Mouse (Mus musculus): ENCODE results near the gene Astn1. TPM values are rescaled to one million over a fixed set of nuclear protein-coding genes. Genes with fewer than 3 reads are reported as not detected.

The Astn1 gene
- total RNA-seq, 2 experiments from 2014 or later, result 195 to 199 TPM

DNA sequence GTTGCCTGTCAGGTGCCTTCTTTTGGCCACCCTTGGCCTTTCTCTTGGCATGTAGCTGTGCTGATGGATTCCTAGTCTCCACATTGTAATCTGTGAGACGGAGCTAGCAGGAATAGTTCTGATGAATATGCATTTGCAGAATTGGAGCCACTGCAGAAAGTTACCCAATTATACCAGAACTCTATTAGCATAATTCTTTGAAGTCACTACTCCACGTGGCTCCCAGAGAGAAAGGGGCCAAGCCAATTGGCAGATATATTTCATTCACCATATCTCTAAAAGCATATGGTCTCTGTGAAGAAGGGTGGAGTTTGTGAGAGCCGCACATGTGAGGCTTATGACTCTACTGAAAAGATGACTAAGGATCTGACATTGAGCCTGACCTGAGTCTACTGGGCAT is 226.8 kb downstream of the Astn1 start:
- peak in 1 of 2 experiments; percentile 5 for DNase-seq (ENCODE audit: extremely low spot score in 1 of 2, low spot score in 2 of 2)
- intact Hi-C loops (cut with DNase I), result no loop called here

DNA sequence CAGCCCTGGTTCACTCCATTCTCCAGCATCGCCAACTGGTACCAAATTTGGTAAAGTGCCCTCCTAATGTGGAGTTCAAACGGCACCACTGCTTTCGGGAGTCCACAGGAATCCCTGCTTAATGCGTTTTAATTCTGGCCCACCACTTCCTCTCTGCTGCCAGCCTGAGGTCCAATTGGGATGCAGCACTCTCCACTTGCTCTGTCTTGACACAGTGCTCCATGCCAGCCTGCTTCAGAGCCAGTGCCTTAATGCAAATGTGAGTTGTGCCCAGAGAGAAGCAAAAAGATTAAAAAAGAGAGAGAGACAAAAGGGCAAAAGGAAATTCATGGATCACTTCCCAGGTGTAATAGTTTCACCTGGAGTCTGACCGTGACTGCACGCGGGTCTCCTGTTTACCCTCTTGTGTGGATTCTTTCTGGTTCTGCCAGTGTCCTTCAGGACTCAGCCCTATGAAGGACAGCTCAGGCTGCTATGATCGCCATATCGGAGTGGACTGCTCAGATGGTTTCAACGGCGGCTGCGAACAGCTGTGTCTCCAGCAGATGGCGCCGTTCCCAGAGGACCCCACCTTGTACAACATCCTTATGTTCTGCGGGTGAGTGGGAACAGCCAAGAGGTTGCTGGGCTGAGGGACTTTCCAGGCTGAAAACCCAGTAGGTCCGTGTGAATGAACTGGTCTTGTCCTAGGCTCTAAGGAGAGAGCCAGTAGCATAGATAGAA is 234.8 kb downstream of the Astn1 start:
- DNase-seq (ENCODE audit: extremely low spot score in 1 of 2, low spot score in 2 of 2), result peak; percentile 24 to 60
- intact Hi-C loops (cut with DNase I), result no loop called here

DNA sequence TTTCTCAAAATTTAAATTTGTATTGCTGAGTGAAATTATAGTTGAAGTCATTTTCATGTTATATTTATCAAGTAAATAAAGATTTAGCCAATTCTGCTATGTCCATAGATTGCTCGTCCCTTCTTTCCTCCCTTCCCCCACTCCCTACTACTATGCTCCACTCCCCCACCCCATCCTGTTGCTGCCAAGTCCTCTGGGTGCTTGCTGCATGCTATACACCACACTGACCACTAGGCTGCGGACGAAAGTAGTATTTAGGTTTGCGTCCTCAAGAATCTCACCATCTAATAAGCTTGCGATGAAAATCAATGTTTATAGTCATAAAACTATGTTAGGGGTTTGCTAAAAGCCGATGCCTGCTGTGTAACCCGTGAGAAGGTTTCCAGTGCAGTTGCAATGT is 235.9 kb downstream of the Astn1 start:
- DNase-seq (ENCODE audit: extremely low spot score in 1 of 2, low spot score in 2 of 2), result no peak
- intact Hi-C loops (cut with DNase I), result no loop called here

DNA sequence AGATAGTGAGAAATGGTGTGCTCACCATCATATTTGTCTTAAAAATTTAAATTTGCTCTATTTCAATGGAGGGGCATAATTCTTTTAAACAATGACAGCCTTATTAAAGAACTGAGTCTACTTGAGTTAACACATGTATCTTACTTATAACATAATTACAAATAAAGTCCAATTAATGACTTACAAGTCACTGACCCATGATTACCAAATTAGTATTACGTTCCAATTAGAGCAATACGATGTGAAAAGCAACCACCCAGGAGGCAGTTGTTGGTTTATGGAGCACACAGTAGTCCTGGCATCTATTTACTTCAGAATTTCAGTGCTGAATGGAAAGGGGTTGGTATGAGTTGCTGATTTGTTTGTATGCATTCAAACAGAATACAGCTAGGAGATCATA is 237.4 kb downstream of the Astn1 start:
- intact Hi-C loops (cut with DNase I), result no loop called here
- DNase-seq (ENCODE audit: extremely low spot score in 1 of 2, low spot score in 2 of 2), result no peak

DNA sequence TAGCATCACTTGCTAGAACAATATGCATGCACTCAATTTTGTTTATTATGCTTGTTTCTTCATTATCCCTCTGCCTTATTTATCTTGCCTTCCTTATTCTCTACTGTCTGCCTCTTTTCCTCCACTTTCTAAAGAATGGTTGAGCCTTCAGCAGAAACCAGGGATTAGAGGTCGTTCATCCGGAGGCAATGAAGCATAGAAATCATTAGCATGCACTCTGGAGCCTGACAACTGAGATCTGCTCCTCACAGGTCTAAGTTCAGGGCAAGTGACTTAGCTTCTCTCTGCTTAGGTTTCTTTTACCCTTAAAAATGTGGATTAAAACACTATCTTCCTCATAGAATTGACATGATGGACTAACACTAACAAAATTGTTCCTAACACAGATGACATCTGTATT is 241.0 kb downstream of the Astn1 start:
- DNase-seq (ENCODE audit: extremely low spot score in 1 of 2, low spot score in 2 of 2), result no peak
- intact Hi-C loops (cut with DNase I), result no loop called here

DNA sequence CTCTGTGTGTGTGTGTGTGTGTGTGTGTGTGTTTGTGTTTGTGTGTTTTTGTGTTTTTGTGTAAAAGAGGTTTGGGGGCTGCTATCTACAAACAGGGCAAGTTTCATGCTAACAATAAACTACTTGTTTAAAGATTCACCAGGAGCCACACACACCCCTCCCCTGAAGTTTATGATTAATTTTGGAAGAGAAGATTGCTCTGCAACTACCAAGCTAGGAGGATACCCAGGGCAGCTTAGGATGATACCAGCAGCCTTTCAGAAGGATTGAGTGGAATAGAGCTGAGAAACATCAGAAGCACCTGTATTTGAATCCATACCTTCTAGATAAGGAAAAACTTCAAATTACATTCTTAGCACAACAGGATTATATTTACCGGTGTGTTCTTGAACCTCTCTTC is 242.1 kb downstream of the Astn1 start:
- intact Hi-C loops (cut with DNase I), result no loop called here
- DNase-seq (ENCODE audit: extremely low spot score in 1 of 2, low spot score in 2 of 2), result no peak

DNA sequence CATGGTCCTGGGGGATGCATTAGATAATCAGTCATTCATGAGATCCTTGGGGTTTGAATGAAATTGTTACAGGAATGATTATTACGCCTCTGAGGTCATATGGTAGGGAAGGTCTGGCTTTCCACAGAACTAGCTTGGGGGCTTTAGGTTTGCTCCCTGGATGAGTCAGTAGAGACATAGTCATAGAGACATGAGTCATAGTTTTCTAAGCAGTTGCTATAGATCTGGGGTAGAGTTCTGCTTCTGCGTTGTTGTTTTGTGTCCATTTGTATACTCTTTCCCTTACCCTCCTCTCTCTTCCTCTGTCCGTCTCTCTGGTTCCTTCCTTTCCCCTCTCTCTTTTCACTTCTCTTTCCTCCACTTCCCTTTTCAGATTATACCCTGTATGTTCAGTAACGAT is 243.5 kb downstream of the Astn1 start:
- no peak for DNase-seq (ENCODE audit: extremely low spot score in 1 of 2, low spot score in 2 of 2)
- intact Hi-C loops (cut with DNase I), result no loop called here

DNA sequence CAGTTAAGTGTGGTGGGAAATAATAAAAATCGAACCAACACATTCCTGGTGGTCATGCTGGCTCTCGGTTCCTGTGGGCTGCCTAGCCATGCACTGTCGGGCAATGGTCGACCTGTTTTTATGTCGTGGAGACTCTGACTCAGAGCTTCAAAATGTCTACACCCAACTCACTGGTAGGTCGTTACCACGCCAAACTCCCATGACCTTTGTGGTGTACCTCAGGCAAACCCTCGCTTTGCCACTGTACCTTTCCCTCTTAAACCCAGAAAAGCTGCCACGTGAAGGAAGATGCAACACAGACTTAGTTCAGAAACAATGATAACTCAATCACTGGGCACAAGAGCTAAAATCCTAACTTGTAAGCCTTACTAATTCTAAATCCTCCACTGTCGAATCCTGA is 244.3 kb downstream of the Astn1 start:
- no peak for DNase-seq (ENCODE audit: extremely low spot score in 1 of 2, low spot score in 2 of 2)
- intact Hi-C loops (cut with DNase I), result no loop called here

DNA sequence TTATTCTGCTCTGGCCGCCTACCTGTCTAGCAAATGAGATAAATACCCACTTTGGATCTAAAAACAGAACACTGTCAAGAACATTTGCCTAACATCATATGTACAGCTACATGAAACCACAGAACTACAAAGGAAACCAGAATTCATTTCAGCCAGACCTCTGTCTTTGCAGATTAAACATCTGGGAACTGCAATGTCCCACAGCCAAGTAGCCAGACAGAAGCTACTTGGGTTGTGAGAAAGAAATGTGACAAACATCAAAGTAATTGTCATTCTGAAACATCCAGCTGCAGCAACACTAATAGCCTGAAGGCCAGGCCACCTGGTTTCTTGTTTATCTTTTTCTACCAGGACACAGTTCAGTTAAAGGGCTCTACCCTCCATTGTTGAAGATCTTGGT is 245.1 kb downstream of the Astn1 start:
- intact Hi-C loops (cut with DNase I), result no loop called here
- no peak for DNase-seq (ENCODE audit: extremely low spot score in 1 of 2, low spot score in 2 of 2)

DNA sequence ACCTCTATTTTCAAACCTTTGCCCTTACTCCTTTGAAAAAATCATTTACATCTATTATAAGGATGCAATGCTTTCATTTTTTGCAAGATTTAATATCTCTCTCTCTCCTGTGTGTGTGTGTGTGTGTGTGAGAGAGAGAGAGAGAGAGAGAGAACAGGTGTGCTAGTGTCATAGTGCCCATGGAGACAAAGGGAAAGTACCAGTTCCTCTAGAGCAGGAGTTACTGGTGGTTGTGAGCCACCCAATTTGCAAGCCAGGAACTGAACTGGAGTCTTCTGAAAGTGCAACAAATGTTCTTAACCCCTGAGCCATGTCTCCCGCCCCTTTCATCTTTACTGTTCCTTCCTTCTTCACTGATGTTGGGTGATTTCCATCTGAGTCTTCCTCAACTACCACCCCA is 253.1 kb downstream of the Astn1 start:
- DNase-seq (ENCODE audit: extremely low spot score in 1 of 2, low spot score in 2 of 2), result no peak
- intact Hi-C loops (cut with DNase I), result no loop called here

DNA sequence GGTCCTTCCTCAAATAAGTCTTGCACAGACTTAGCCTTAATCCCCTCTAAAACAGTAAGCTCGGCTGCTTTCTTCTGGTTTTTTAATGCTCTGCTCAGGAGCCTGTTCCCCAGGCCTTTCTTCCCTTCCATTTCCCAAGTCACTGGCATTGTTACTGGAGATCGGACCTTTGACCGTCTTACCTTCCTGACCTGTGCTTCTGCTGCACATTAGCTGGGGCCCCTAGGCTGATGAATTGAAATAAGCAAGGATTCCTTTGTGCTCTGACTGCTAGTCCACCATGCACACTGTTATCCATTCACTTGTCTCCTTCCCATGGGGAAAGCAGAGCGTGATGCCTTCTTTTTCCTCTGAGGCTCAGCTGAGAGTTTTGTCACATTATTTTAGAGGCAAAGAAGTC is 255.9 kb downstream of the Astn1 start:
- intact Hi-C loops (cut with DNase I), result no loop called here
- no peak for DNase-seq (ENCODE audit: extremely low spot score in 1 of 2, low spot score in 2 of 2)

DNA sequence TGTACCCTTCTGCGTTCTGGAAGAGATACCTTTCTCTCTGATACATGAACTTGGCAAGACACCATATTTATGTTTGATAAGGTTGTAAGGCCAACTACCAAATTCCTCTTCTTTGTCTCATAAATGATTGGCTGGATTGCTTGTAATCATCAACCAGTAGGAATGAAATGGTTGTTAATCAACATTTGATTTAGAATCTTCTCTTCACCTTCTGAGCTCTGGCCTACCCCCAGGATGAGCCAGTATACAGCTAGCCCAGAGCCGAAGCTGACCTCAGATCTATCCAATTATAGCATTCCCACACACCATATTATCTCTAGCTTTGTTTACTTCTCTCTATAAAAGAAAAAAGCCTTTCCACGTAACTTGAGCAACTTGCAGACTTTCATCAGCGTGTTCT is 270.9 kb downstream of the Astn1 start:
- intact Hi-C loops (cut with DNase I), result no loop called here
- no peak for DNase-seq (ENCODE audit: extremely low spot score in 1 of 2, low spot score in 2 of 2)

DNA sequence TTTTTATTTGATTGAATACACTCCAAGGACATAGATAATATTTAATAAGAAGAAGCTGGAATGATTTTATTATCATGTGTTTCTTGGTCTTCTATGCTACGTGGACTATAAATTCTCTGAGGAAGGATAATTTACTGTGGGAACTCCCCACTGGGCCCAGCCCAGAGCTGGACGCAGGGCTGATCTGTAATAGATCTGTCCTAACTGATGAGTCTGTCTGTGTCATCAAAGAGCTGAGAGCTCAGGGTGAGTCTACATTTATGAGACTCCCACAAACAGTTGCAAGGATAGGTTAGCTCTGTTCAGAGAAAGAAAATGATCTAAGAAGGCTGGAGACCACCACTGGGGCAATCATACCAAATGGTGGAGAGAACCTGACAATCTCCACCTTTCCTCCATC is 271.4 kb downstream of the Astn1 start:
- intact Hi-C loops (cut with DNase I), result no loop called here
- DNase-seq (ENCODE audit: extremely low spot score in 1 of 2, low spot score in 2 of 2), result no peak

DNA sequence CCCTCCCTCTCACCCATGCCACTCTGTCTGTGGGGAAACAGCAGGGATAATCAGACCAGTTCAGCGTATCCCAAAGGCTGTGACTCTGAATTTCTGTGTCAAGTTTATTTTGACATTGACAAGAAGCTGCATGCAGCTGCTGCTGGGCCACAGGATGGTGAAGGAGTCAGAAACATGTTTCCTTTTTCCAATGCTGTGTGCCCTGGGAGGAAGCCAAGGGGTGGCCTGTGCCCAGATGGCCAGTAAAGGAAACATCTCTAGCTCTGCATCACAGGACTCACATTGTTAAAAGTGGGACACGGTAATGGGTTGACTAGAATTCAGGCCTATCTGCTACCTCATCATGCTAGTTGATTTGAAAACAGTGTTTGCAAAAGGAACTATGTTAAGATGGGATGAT is 279.2 kb downstream of the Astn1 start:
- no peak for DNase-seq (ENCODE audit: extremely low spot score in 1 of 2, low spot score in 2 of 2)
- intact Hi-C loops (cut with DNase I), result no loop called here

DNA sequence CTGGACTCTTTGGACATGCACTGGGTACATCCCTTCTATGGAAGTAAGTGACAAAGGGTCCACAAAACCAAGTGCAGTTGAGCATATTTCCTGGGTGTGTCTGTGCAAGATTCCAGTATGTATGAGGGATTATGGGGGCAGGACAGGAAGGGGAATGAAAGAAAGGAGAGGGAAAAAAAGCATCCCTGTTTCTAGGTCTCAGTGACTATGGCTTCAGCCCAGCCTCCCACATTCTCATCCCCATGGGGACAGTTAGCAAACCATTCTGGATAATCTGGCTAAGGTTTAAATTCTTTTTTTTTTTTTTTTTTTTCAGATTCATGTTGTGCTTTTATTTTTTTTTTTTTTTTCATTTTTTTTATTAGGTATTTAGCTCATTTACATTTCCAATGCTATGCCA is 280.2 kb downstream of the Astn1 start:
- no peak for DNase-seq (ENCODE audit: extremely low spot score in 1 of 2, low spot score in 2 of 2)
- intact Hi-C loops (cut with DNase I), result no loop called here

DNA sequence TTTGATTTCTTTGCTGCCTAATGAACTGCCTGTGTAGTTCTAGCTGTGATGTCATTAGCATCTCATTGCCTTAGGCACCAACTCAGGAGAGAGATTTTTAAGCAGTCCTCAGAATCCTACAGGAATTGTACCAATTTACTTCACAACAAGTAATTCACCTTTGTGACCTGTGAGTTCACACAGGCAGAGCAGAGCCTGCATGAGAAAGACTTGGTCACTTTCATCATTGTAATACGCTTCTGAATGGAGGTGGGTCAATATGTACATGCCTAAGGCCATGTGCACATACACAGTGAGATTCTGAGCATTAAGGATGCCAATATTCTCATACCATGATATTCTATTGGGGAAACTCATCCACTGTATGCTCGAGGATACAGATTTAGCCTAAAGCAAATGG is 290.7 kb downstream of the Astn1 start:
- no peak for DNase-seq (ENCODE audit: extremely low spot score in 1 of 2, low spot score in 2 of 2)
- intact Hi-C loops (cut with DNase I), result loop anchor here (5.0 to 10.0 kb wide), 4 partner anchors 138 to 908 kb away; no protein-coding TSS in a partner anchor

DNA sequence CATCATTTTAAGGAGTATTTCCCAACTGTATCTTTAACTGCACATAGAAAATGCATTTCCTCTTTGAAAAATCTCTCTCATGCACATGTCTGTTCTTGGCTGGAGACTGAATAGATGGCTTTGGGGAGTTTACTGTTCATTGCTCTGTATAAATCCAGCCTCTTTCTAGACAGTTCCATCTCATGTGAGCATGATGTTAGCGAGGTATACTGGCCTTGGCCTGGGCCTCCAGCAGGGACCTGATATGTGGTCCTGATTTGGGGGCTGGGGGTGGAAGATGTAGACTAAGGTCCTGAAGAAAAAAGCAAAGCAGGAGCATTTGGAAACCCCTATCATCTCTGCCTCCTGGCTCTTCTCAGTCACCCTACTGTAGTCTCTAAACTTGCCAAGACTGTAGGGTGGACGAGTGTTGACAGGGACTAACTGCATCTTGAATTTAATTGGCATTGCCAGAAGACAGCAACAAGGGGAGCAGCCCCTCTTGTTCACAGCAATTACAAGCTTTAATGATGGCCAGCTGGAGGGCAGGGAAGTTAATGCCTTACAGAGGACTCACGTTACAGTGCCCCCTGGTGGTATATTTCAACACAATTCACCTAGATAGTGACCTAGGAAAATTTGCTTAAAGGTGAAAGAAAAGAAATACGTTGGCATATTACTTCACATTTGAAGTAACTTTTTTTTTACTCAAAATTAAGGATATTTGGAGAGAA is 291.9 kb downstream of the Astn1 start:
- intact Hi-C loops (cut with DNase I), result loop anchor here (1.0 to 10.0 kb wide), 5 partner anchors 139 to 1101 kb away; no protein-coding TSS in a partner anchor
- peak in 1 of 2 experiments; percentile 34 for DNase-seq (ENCODE audit: extremely low spot score in 1 of 2, low spot score in 2 of 2)

DNA sequence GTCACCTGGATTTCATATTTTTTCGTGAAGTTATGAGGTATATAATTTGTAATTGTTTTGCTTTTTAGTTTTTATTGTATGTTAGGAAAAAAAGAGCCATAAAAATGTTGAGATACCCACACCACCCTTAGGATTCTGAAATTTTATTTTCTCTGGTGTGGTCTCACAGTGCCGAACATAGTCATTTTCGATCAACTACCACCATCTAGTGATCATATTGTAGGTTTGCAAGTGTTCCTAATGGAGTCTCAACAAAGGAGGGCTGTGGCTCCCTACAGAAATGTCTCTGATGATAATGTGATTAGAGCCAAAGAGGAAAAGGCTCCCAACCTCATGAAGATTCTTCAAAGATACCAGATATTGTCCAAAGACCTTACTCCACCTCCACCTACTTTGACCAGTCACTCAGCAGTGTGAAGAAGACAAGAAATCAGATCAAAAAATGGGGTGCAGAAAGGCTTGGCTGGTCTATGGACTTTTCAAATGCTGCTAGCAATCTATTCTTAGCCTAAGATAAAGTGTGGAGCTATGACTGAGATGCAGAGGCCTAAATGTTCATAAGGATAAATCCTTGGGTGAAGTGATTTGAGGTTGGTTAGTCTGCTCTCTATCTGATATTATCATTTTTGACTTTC is 292.6 kb downstream of the Astn1 start:
- intact Hi-C loops (cut with DNase I), result loop anchor here (1.0 to 10.0 kb wide), 5 partner anchors 140 to 1101 kb away; no protein-coding TSS in a partner anchor
- DNase-seq (ENCODE audit: extremely low spot score in 1 of 2, low spot score in 2 of 2), result peak in 1 of 2 experiments; percentile 20

DNA sequence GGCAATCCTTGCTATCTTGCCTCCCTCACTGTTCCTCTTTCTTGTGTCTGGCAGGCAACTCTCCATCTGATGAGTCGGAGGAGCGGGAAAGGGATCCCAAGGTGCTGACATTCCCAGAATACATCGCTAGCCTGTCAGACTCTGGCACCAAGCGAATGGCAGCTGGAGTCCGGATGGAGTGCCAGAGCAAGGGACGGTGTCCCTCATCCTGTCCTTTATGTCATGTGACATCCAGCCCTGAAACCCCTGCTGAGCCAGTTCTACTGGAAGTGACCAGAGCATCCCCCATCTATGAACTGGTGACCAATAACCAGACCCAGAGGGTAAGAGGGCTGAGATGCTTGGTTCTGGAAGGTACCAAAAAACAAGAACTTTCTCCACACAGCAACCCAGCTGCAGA is 294.9 kb downstream of the Astn1 start:
- DNase-seq (ENCODE audit: extremely low spot score in 1 of 2, low spot score in 2 of 2), result no peak
- intact Hi-C loops (cut with DNase I), result loop anchor here (10.0 kb wide), 3 partner anchors 142 to 912 kb away; no protein-coding TSS in a partner anchor

DNA sequence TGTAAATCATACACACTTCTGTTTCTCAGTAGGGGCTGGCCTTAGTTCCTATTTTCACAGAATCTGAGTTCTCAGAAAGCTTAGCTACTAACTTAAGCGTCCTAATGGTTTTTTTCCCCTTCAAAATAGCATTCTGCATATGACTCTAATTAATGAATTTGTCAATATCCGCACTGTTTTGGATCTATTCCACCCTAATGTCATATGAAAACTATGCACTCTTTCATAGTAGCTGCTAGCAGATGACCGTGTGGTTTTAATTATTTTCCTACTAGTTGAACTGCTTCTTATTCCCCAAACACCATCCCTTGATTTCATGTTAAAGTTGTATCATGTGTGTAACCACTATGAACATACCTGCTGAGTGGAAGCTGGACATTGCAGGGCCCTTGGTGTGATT is 303.9 kb downstream of the Astn1 start:
- intact Hi-C loops (cut with DNase I), result no loop called here

More for the DNA sequence above, 303.9 kb downstream of the Astn1 start:
- DNase-seq (ENCODE audit: extremely low spot score in 1 of 2, low spot score in 2 of 2), result no peak

Data from left cerebral cortex, postnatal 10 days (tissue).